Mouse (Mus musculus): ENCODE data around the gene Creb3.

DNA sequence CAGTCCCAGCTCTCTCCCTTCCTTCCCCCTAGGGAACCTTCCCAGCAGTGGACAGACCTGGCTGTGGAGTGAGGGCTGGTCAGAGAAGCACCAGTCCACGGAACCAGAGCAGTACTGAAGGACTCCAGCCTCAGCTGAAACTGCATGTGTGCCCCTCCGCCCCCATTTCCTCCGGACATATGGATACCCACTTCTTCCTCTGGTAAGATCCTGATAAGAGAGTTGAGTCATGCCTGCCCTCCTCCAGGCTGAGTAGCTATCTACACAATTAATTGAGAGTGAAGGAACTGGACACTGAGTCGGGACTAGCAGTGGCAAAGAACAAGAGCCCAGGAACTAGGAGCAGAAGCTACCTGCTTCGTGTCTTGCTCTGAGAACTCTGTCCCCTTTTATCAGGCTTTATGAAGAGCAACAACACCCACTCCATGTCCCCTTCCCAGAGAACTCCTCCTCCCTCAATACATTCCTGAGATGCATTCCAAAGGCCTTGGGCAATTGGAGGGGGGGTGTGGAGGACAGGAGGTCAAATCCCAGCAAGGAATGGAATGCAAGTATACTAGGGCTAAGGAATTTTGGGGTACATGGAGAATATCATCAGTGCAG is 4.0 kb upstream of the Creb3 start:
- TF ChIP-seq CTCF (IDR thresholded peaks at IDR 0.05; ENCODE audit: low read depth) (no peak), EP300 (IDR thresholded peaks at IDR 0.05; ENCODE audit: low read depth) (no peak)

All from liver, embryonic 14.5 days (tissue).